Comparison of ENCODE assay signal across 9 mouse cellular contexts in the genomic region with DNA sequence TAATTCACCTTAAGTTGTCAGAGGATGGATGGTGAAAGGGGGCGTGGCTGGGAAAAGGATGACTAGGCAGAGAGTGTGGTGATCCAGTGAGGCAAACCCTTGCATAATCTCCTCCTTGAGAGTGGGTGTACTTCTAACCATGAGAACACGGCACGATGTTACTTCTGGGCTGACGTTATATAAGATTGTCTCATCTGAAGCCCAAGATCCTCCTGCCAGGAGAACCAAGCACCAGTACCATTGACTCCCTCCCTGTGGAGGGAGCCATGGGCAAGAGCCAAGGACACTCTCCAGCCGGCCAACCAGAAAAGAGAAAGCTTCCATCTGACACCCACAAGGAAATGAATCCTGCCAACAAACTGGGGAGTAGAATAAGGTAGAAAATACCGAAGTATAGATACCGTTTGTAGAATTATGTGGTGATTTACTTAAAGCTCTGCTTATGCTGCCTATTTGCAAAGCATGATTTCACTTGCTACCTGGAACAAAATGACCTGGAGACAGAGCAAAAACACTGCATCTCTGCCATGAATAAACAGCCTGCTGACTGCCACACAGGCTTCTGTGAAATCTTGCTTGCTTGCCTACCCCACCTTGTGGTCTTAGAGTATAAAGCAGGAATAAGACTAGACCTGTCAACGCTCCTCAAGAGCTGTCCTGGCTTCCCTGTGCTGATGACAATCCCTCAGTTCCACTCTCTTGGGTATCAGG. TPM values are rescaled to one million over a fixed set of nuclear protein-coding genes. Genes with fewer than 3 reads are reported as not detected.
DNase-seq lines count a peak whose midpoint lies in the region; ATAC-seq and TF ChIP-seq lines count a peak whose summit lies in the region.
"Had no signal": no experiment of that assay in that cellular context is flagged by ENCODE, and none has a peak within 500 bp of the region (broad histone marks: within the 10 kb centered on the region; RNA-seq: fewer than 3 reads in every experiment).

No protein-coding gene starts in this region.

- WGBS in kidney, postnatal 0 days: 33% methylated on average over 8 of the region's 8 CpGs

- 0 out of 2 replicates have a peak overlapping the region, but pooled peaks have one; percentile 7 for H3K4me2 ChIP-seq in kidney, postnatal 0 days (ENCODE audit: low read length)
- H3K4me2 ChIP-seq: limb, embryonic 15.5 days had no signal

- TF ChIP-seq RAD21 in MEL (IDR thresholded peaks at IDR 0.05; ENCODE audit: low read depth, low read length): peak; percentile 44

- no peaks in the 10 kb centered on the region for H3K79me2 ChIP-seq in MEL (ENCODE audit: control insufficient read depth, insufficient read depth, low read length, poor library complexity)

- TF ChIP-seq POLR2A in MEL (IDR thresholded peaks at IDR 0.05; ENCODE audit: control insufficient read depth in 1 of 2, insufficient read depth in 1 of 2, low read depth in 1 of 2, low read length in 2 of 2, poor library complexity in 1 of 2): no peak

- TF ChIP-seq CTCF in MEL (IDR thresholded peaks at IDR 0.05 in 2 of 3, conservative IDR thresholded peaks at IDR 0.05 in 1 of 3; ENCODE audit: control insufficient read depth in 1 of 3, insufficient read depth in 1 of 3, low read depth in 2 of 3, low read length in 3 of 3, poor library complexity in 1 of 3, severe bottlenecking in 1 of 3): peak in 2 of 3 experiments; percentile 32 to 53; a peak in 3 of 6 replicates
- TF ChIP-seq CTCF in kidney, postnatal 0 days (IDR thresholded peaks at IDR 0.05; ENCODE audit: low read depth): peak; percentile 74

- H3K27me3 ChIP-seq in MEL (ENCODE audit: control insufficient read depth in 1 of 2, insufficient read depth in 2 of 2, low read length in 2 of 2): peaks cover 8 to 15% of the 10 kb centered on the region in 2 experiments
- no peaks in the 10 kb centered on the region for H3K27me3 ChIP-seq in kidney, postnatal 0 days (ENCODE audit: insufficient read depth, low read length)
- H3K27me3 ChIP-seq: limb, embryonic 15.5 days had no signal

- H3K9me3 ChIP-seq in MEL (replicated peaks; ENCODE audit: insufficient read depth, low read length): no peaks in the 10 kb centered on the region
- H3K9me3 ChIP-seq in kidney, postnatal 0 days (replicated peaks; ENCODE audit: low read length): no peaks in the 10 kb centered on the region
- H3K9me3 ChIP-seq: limb, embryonic 15.5 days had no signal

- no peak for TF ChIP-seq EP300 in MEL (IDR thresholded peaks at IDR 0.05; ENCODE audit: low read depth in 1 of 2, low read length in 2 of 2)

- no peak overlapping the region for H3K4me3 ChIP-seq in MEL (ENCODE audit: control insufficient read depth in 1 of 2, insufficient read depth in 1 of 2, low read depth in 2 of 2, low read length in 2 of 2)
- H3K4me3 ChIP-seq in kidney, postnatal 0 days (replicated peaks; ENCODE audit: low read depth, low read length): no peak overlapping the region
- H3K4me3 ChIP-seq: limb, embryonic 15.5 days had no signal

- H3K36me3 ChIP-seq in MEL (ENCODE audit: control insufficient read depth in 1 of 2, insufficient read depth in 2 of 2, low read length in 2 of 2): no peaks in the 10 kb centered on the region
- no peaks in the 10 kb centered on the region for H3K36me3 ChIP-seq in kidney, postnatal 0 days (ENCODE audit: insufficient read depth, low read length)
- H3K36me3 ChIP-seq: limb, embryonic 15.5 days had no signal

- no peak overlapping the region for H3K27ac ChIP-seq in MEL (ENCODE audit: control insufficient read depth, low read depth, low read length)
- no peak overlapping the region for H3K27ac ChIP-seq in kidney, postnatal 0 days
- H3K27ac ChIP-seq: limb, embryonic 15.5 days had no signal

- peak; percentile 47 for DNase-seq in gastrocnemius, postnatal 25 days
- DNase-seq in gastrocnemius, postnatal 4 days (ENCODE audit: low spot score in 2 of 2): no peak
- peak; percentile 50 for DNase-seq in MEL (ENCODE audit: low read depth, low spot score)
- peak; percentile 53 for DNase-seq in embryo, embryonic 10 days (ENCODE audit: low spot score)
- DNase-seq in kidney, postnatal 0 days (ENCODE audit: low spot score): peak; percentile 65
- DNase-seq in lung, postnatal 10 days: peak; percentile 42
- peak; percentile 31 for DNase-seq in skeletal muscle tissue, adult 2 months (ENCODE audit: low read depth, low spot score)
- DNase-seq in urinary bladder, postnatal 10 days (ENCODE audit: low spot score): no peak

- peak; percentile 75; the same call in 1 of the 2 replicates for ATAC-seq in kidney, postnatal 0 days (replicated peaks; ENCODE audit: low FRiP score, low read depth)

- no peak overlapping the region for H3K9ac ChIP-seq in MEL (ENCODE audit: control insufficient read depth, low read depth, low read length, poor library complexity, severe bottlenecking)
- H3K9ac ChIP-seq in kidney, postnatal 0 days (ENCODE audit: low read depth, low read length): no peak overlapping the region
- H3K9ac ChIP-seq: limb, embryonic 15.5 days had no signal

- no peaks in the 10 kb centered on the region for H3K4me1 ChIP-seq in MEL (ENCODE audit: control insufficient read depth in 1 of 2, insufficient read depth in 2 of 2, low read length in 2 of 2)
- H3K4me1 ChIP-seq in kidney, postnatal 0 days (replicated peaks; ENCODE audit: insufficient read depth, low read length): no peaks in the 10 kb centered on the region
- H3K4me1 ChIP-seq: limb, embryonic 15.5 days had no signal

TF ChIP-seq in MEL, 35 proteins besides CTCF, POLR2A, EP300 and RAD21:
- no peak for TF ChIP-seq MYB (IDR thresholded peaks at IDR 0.05; ENCODE audit: low read depth, low read length)
- 0 out of 2 replicates have a peak, but pooled peaks have one; percentile 5 for TF ChIP-seq ZC3H11A (IDR thresholded peaks at IDR 0.05; ENCODE audit: low read depth, low read length)
- peak; percentile 53 for TF ChIP-seq SMC3 (IDR thresholded peaks at IDR 0.05; ENCODE audit: low read depth, low read length)

RNA-seq across cellular contexts. Expression of gene Zfp941, which starts 6.3 kb away (rescaled TPM):
- not detected for total RNA-seq in gastrocnemius, postnatal 25 days (2021)
- total RNA-seq in gastrocnemius, postnatal 4 days (2021): under 1 TPM in 1 of 2 experiments, not detected in 1; 0.07 TPM
- total RNA-seq in MEL (2012; rRNA removed): not detected in 2 replicates
- polyA plus RNA-seq in MEL (2012; ENCODE audit: insufficient read depth in 1 of 2, insufficient read length in 2 of 2, low read depth in 1 of 2, low replicate concordance in 2 of 2, missing spikeins in 1 of 2): not detected
- 1.2 and 1.3 TPM in 2 replicates for polyA plus RNA-seq in kidney, postnatal 0 days (2015; fragmentation: Nextera tagmentation; extraction: Ambion mirVana)

RNA-seq across cellular contexts. Expression of gene Urah, which starts 6.5 kb away (rescaled TPM):
- not detected for total RNA-seq in gastrocnemius, postnatal 25 days (2021)
- under 1 TPM in 1 of 2 experiments, not detected in 1; 0.44 TPM for total RNA-seq in gastrocnemius, postnatal 4 days (2021)
- not detected in 2 replicates for total RNA-seq in MEL (2012; rRNA removed)
- polyA plus RNA-seq in MEL (2012; ENCODE audit: insufficient read depth in 1 of 2, insufficient read length in 2 of 2, low read depth in 1 of 2, low replicate concordance in 2 of 2, missing spikeins in 1 of 2): not detected
- polyA plus RNA-seq in kidney, postnatal 0 days (2015; fragmentation: Nextera tagmentation; extraction: Ambion mirVana): 0.61 and 1.1 TPM in 2 replicates

RNA-seq across cellular contexts. Expression of gene Scgb1c1, which starts 17.0 kb away (rescaled TPM):
- total RNA-seq in gastrocnemius, postnatal 25 days (2021): not detected
- not detected for total RNA-seq in gastrocnemius, postnatal 4 days (2021)
- not detected in 2 replicates for total RNA-seq in MEL (2012; rRNA removed)
- polyA plus RNA-seq in MEL (2012; ENCODE audit: insufficient read depth in 1 of 2, insufficient read length in 2 of 2, low read depth in 1 of 2, low replicate concordance in 2 of 2, missing spikeins in 1 of 2): not detected
- not detected in 2 replicates for polyA plus RNA-seq in kidney, postnatal 0 days (2015; fragmentation: Nextera tagmentation; extraction: Ambion mirVana)
- polyA plus RNA-seq: limb, embryonic 15.5 days had no signal

RNA-seq across cellular contexts. Expression of gene Odf3, which starts 19.3 kb away (rescaled TPM):
- not detected for total RNA-seq in gastrocnemius, postnatal 25 days (2021)
- total RNA-seq in gastrocnemius, postnatal 4 days (2021): not detected
- total RNA-seq in MEL (2012; rRNA removed): not detected in 2 replicates
- polyA plus RNA-seq in MEL (2012; ENCODE audit: insufficient read depth in 1 of 2, insufficient read length in 2 of 2, low read depth in 1 of 2, low replicate concordance in 2 of 2, missing spikeins in 1 of 2): not detected
- not detected in 2 replicates for polyA plus RNA-seq in kidney, postnatal 0 days (2015; fragmentation: Nextera tagmentation; extraction: Ambion mirVana)
- polyA plus RNA-seq: limb, embryonic 15.5 days had no signal

RNA-seq across cellular contexts. Expression of gene Gm45785, which starts 27.8 kb away (rescaled TPM):
- not detected for total RNA-seq in gastrocnemius, postnatal 25 days (2021)
- total RNA-seq in gastrocnemius, postnatal 4 days (2021): not detected
- total RNA-seq in MEL (2012; rRNA removed): not detected in 2 replicates
- not detected for polyA plus RNA-seq in MEL (2012; ENCODE audit: insufficient read depth in 1 of 2, insufficient read length in 2 of 2, low read depth in 1 of 2, low replicate concordance in 2 of 2, missing spikeins in 1 of 2)
- 0.18 TPM in 1 of 2 replicates, not detected in the other for polyA plus RNA-seq in kidney, postnatal 0 days (2015; fragmentation: Nextera tagmentation; extraction: Ambion mirVana)
- polyA plus RNA-seq: limb, embryonic 15.5 days had no signal

Comparison
In these comparisons a context has a peak if more than half of its experiments do, and no peak if none do; other contexts are left out.
1. DNase-seq: peak in gastrocnemius, postnatal 25 days (single experiment), MEL (single experiment), embryo, embryonic 10 days (single experiment), kidney, postnatal 0 days (single experiment), lung, postnatal 10 days (single experiment) and skeletal muscle tissue, adult 2 months (single experiment); none in gastrocnemius, postnatal 4 days (0 of 2) and urinary bladder, postnatal 10 days (single experiment).